Mouse (Mus musculus): ENCODE measurements around the gene Wwtr1.

DNA sequence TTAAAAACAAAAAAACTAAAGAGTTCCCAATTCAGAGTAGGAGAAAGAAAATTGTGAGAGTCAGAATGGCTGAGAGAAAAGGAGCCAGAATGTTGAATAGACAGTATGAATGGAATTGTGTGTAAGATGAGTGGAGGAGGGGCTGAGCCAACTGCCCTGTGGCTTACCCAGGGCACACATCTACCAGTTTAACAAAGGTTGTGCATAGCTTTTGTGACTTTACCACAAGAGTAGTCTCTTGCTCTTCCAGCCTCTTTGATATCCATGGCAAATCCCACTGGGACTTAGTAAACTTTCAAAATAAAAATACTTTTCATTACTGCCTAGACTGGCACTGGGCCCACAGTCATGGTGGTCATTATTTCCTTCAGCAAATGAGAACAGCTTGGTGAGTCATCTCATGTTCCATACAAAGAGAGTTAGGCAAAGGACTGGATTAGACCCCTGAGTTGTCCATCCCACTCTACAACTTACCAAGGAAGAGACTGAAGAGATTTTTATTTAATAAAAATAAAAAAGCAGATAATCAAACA, 32.8 kb downstream of the Wwtr1 start:
- no peak for TF ChIP-seq GATA1 (IDR thresholded peaks at IDR 0.05; ENCODE audit: borderline replicate concordance, low read length)
- no peak for TF ChIP-seq FLI1 (IDR thresholded peaks at IDR 0.05; ENCODE audit: low read length)
